Mouse (Mus musculus) stomach, postnatal 0 days (tissue): ENCODE results near the gene Pik3r3.

Source experiments
- CTCF ChIP-seq: IDR thresholded peaks from 2 replicates; pipeline ENCODE4 v1.5.1; 2016; ENCODE audit warnings: antibody characterized with exemption, low read depth, mild to moderate bottlenecking, moderate library complexity
- EP300 ChIP-seq: optimal IDR thresholded peaks from 2 replicates; pipeline ENCODE3; 2016; ENCODE audit warnings: antibody characterized with exemption

- TF ChIP-seq CTCF (no peak), EP300 (peak; percentile 9)
Measured at GRCm38 (mm10) chr4:116220780-116221139, 658 bp upstream of the Pik3r3 start.
